Mouse (Mus musculus): ENCODE measurements around the gene Gclm.
"Not testable (repeated sequence)": the region's sequence is repeated elsewhere in the genome, so short reads cannot be mapped to it uniquely, and the experiment has no call there.

Gclm gene

GRCm38 (mm10) chr3:122242876-122243275, 2.5 kb upstream of the Gclm start:
- no peak for DNase-seq (ENCODE audit: low read depth, low spot score)

GRCm38 (mm10) chr3:122243416-122244167, 1.8 kb upstream of the Gclm start:
- DNase-seq (ENCODE audit: low read depth, low spot score) = no peak

- no peak for DNase-seq (ENCODE audit: low read depth, low spot score)
Observed at GRCm38 (mm10) chr3:122244759-122245158, 598 bp upstream of the Gclm start.

GRCm38 (mm10) chr3:122245878-122246332, 548 bp downstream of the Gclm start:
- DNase-seq (ENCODE audit: low read depth, low spot score) = peak; percentile 6

GRCm38 (mm10) chr3:122246406-122246805, 1.0 kb downstream of the Gclm start:
- no peak for DNase-seq (ENCODE audit: low read depth, low spot score)

GRCm38 (mm10) chr3:122246986-122247767, 1.8 kb downstream of the Gclm start:
- no peak for DNase-seq (ENCODE audit: low read depth, low spot score)

- no peak for DNase-seq (ENCODE audit: low read depth, low spot score)
Observed at GRCm38 (mm10) chr3:122247768-122248100, 2.4 kb downstream of the Gclm start.

- no peak for DNase-seq (ENCODE audit: low read depth, low spot score)
Observed at GRCm38 (mm10) chr3:122252466-122253253, 7.3 kb downstream of the Gclm start.

GRCm38 (mm10) chr3:122254050-122254449, 8.7 kb downstream of the Gclm start:
- not testable (repeated sequence) for DNase-seq (ENCODE audit: low read depth, low spot score)

GRCm38 (mm10) chr3:122269986-122270385, 24.6 kb downstream of the Gclm start:
- no peak for DNase-seq (ENCODE audit: low read depth, low spot score)

- DNase-seq (ENCODE audit: low read depth, low spot score) = not testable (repeated sequence)
Observed at GRCm38 (mm10) chr3:122272565-122272964, 27.2 kb downstream of the Gclm start.

- no peak for DNase-seq (ENCODE audit: low read depth, low spot score)
Observed at GRCm38 (mm10) chr3:122273407-122274240, 28.3 kb downstream of the Gclm start.

- DNase-seq (ENCODE audit: low read depth, low spot score) = peak; percentile 95
Observed at GRCm38 (mm10) chr3:122274241-122275024, 29.1 kb downstream of the Gclm start, which contains the start of gene Dnttip2. TSS of gene Dnttip2 (plus strand) at chr3:122274388.

- DNase-seq (ENCODE audit: low read depth, low spot score) = no peak
Observed at GRCm38 (mm10) chr3:122275111-122275510, 29.8 kb downstream of the Gclm start.

- DNase-seq (ENCODE audit: low read depth, low spot score) = no peak
Observed at GRCm38 (mm10) chr3:122287195-122287594, 41.8 kb downstream of the Gclm start.

GRCm38 (mm10) chr3:122288613-122289195, 43.3 kb downstream of the Gclm start:
- DNase-seq (ENCODE audit: low read depth, low spot score) = no peak

- not testable (repeated sequence) for DNase-seq (ENCODE audit: low read depth, low spot score)
Observed at GRCm38 (mm10) chr3:122289344-122289743, 44.0 kb downstream of the Gclm start.

GRCm38 (mm10) chr3:122290696-122291095, 45.3 kb downstream of the Gclm start:
- DNase-seq (ENCODE audit: low read depth, low spot score) = peak; percentile 57

- no peak for DNase-seq (ENCODE audit: low read depth, low spot score)
Observed at GRCm38 (mm10) chr3:122291828-122292227, 46.5 kb downstream of the Gclm start.
